Mouse (Mus musculus) cerebellum, adult 2 months (tissue): ENCODE measurements at regions not wholly inside any gene's neighbourhood (a gene's known extent, or its start where the extent isn't known, plus 50 kb on each side); places are given as distances from the start of the nearest gene placed in this dataset.

Experiments used
- DNase-seq, 2 experiments: peaks; one replicate each; pipeline ENCODE4 v3.0.0; 2021
- H3K27ac ChIP-seq: fragments of 200-500 bp; 2 replicates; pipeline ENCODE4 v1.5.1; 2012; ENCODE audit warnings: low read length, control low read depth, inconsistent platforms; ENCODE audit not compliant: insufficient read depth
- H3K27me3 ChIP-seq: fragments of 200-500 bp; 2 replicates; pipeline ENCODE4 v1.6.1; 2012; ENCODE audit warnings: inconsistent platforms, mild to moderate bottlenecking, low read length, moderate library complexity; ENCODE audit not compliant: control insufficient read depth, insufficient read depth
- H3K4me1 ChIP-seq: fragments of 200-500 bp; 2 replicates; pipeline ENCODE4 v1.6.1; 2011; ENCODE audit warnings: low read length; ENCODE audit not compliant: control insufficient read depth, insufficient read depth
- H3K4me3 ChIP-seq: fragments of 200-500 bp; replicated peaks from 2 replicates; pipeline ENCODE3; 2011; ENCODE audit warnings: mild to moderate bottlenecking, low read depth, low read length, control low read depth; ENCODE audit not compliant: insufficient read depth
- CTCF ChIP-seq: fragments of 200-500 bp; IDR thresholded peaks from 2 replicates; pipeline ENCODE4 v1.5.1; 2011; ENCODE audit warnings: low read depth, mild to moderate bottlenecking, control low read depth, low read length, moderate library complexity, borderline replicate concordance; ENCODE audit not compliant: insufficient read depth
- POLR2A ChIP-seq: fragments of 200-500 bp; IDR thresholded peaks from 2 replicates; pipeline ENCODE4 v1.6.1; 2011; ENCODE audit warnings: low read length, control low read depth, borderline replicate concordance; ENCODE audit not compliant: insufficient read depth
- WGBS: fragments of 180-500 bp; shearing (Covaris S2); methylation state at CpG from one replicate; pipeline ENCODE4 v1.1.7; 2018; 5-methylcytosine and 5-hydroxymethylcytosine counted together

GRCm38 (mm10) chr13:115989091-115989490, 320.4 kb downstream of the Isl1 start:
- no peak for TF ChIP-seq CTCF
- no peak for TF ChIP-seq POLR2A
- Histone ChIP-seq H3K27me3 (no peaks in the 10 kb centered on the region), H3K4me3 (no peak overlapping the region), H3K4me1 (no peaks in the 10 kb centered on the region), H3K27ac (no peak overlapping the region)
- no peak for DNase-seq

GRCm38 (mm10) chr13:115986282-115986681, 323.2 kb downstream of the Isl1 start:
- DNase-seq: no peak
- Histone ChIP-seq H3K27me3 (no peaks in the 10 kb centered on the region), H3K27ac (no peak overlapping the region), H3K4me1 (no peaks in the 10 kb centered on the region), H3K4me3 (no peak overlapping the region)
- no peak for TF ChIP-seq CTCF
- TF ChIP-seq POLR2A: no peak
- WGBS: 93% methylated on average over 2 of the region's 2 CpGs

GRCm38 (mm10) chr13:115985715-115986114, 323.8 kb downstream of the Isl1 start:
- TF ChIP-seq CTCF (no peak), POLR2A (no peak)
- Histone ChIP-seq H3K27me3 (no peaks in the 10 kb centered on the region), H3K4me3 (no peak overlapping the region), H3K27ac (no peak overlapping the region), H3K4me1 (no peaks in the 10 kb centered on the region)
- no peak for DNase-seq
- 96% methylated on average over 3 of the region's 3 CpGs for WGBS

GRCm38 (mm10) chr13:115977890-115978203, 331.6 kb downstream of the Isl1 start:
- Histone ChIP-seq H3K27ac (no peak overlapping the region), H3K4me1 (no peaks in the 10 kb centered on the region), H3K4me3 (no peak overlapping the region), H3K27me3 (no peaks in the 10 kb centered on the region)
- TF ChIP-seq CTCF: no peak
- no peak for TF ChIP-seq POLR2A
- 15% methylated on average over 3 of the region's 3 CpGs for WGBS
- no peak for DNase-seq

- WGBS: 59% methylated on average over 7 of the region's 7 CpGs
- no peak overlapping the region for H3K27ac ChIP-seq
- H3K4me3 ChIP-seq: no peak overlapping the region
- no peaks in the 10 kb centered on the region for H3K27me3 ChIP-seq
- TF ChIP-seq CTCF: no peak
- no peak for TF ChIP-seq POLR2A
- no peaks in the 10 kb centered on the region for H3K4me1 ChIP-seq
- no peak for DNase-seq
Observed at GRCm38 (mm10) chr13:115977118-115977889, 332.2 kb downstream of the Isl1 start.
